ENCODE assay signal across 23 mouse cellular contexts in the genomic region with DNA sequence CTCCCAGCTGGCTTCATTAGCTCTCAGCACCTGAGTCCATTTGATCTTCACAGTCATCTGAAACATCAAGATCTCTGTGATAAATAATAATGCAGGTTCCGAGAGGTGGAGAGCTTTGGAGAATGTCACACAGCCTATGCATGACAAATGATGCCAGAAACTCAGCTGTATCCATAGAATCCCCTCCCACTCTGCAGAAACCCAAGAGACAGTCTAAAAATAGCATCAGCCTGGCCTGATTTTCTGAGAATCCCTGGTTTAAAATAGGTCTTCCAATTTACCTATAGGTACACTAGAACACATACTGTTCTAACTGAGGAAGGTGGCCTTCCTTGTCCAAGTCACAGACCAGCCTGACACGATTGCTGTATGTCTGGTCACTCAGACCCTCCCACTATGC.
DNase-seq lines count a peak whose midpoint lies in the region; ATAC-seq lines count a peak whose summit lies in the region.
"Had no signal": no experiment of that assay in that cellular context is flagged by ENCODE, and none has a peak within 500 bp of the region (broad histone marks: within the 10 kb centered on the region; RNA-seq: fewer than 3 reads in every experiment).

No protein-coding gene starts in this region.

- 87% methylated on average over 2 of the region's 2 CpGs for WGBS in midbrain, embryonic 13.5 days
- 89% methylated on average over 2 of the region's 2 CpGs for WGBS in midbrain, embryonic 11.5 days

- H3K4me2 ChIP-seq in midbrain, embryonic 13.5 days (replicated peaks): no peak overlapping the region
- H3K4me2 ChIP-seq in midbrain, embryonic 11.5 days: no peak overlapping the region
- H3K4me2 ChIP-seq: embryonic facial prominence, embryonic 15.5 days; hindbrain, embryonic 13.5 days had no signal

- H3K9me3 ChIP-seq in midbrain, embryonic 13.5 days: no peaks in the 10 kb centered on the region
- H3K9me3 ChIP-seq in midbrain, embryonic 11.5 days (ENCODE audit: control insufficient read depth, low read length): no peaks in the 10 kb centered on the region
- H3K9me3 ChIP-seq: embryonic facial prominence, embryonic 15.5 days; forebrain, embryonic 10.5 days; G1E; heart, embryonic 10.5 days; hindbrain, embryonic 13.5 days had no signal

- H3K36me3 ChIP-seq in midbrain, embryonic 13.5 days: no peaks in the 10 kb centered on the region
- H3K36me3 ChIP-seq in midbrain, embryonic 11.5 days (ENCODE audit: control insufficient read depth, insufficient read depth, low read length): no peaks in the 10 kb centered on the region
- H3K36me3 ChIP-seq: embryonic facial prominence, embryonic 15.5 days; forebrain, embryonic 10.5 days; G1E; heart, embryonic 10.5 days; hindbrain, embryonic 13.5 days had no signal

- no peaks in the 10 kb centered on the region for H3K4me1 ChIP-seq in midbrain, embryonic 13.5 days (replicated peaks)
- H3K4me1 ChIP-seq in midbrain, embryonic 11.5 days (ENCODE audit: control insufficient read depth, insufficient read depth, low read length): no peaks in the 10 kb centered on the region
- H3K4me1 ChIP-seq: embryonic facial prominence, embryonic 15.5 days; forebrain, embryonic 10.5 days; heart, embryonic 10.5 days; hindbrain, embryonic 13.5 days had no signal

- no peak for ATAC-seq in cerebellum, adult (ENCODE audit: insufficient number of reproducible peaks, low FRiP score, low TSS enrichment)
- ATAC-seq in midbrain, embryonic 13.5 days: 0 out of 2 replicates have a peak, but pooled peaks have one; percentile 24
- ATAC-seq in midbrain, embryonic 11.5 days (ENCODE audit: low FRiP score): no peak
- ATAC-seq: CD4-positive, CD25-positive, alpha-beta regulatory T cell, adult 4 months; forebrain, embryonic 14.5 days had no signal

- no peak overlapping the region for H3K4me3 ChIP-seq in midbrain, embryonic 13.5 days (replicated peaks)
- H3K4me3 ChIP-seq in midbrain, embryonic 11.5 days (ENCODE audit: low read depth, low read length): no peak overlapping the region
- H3K4me3 ChIP-seq: embryonic facial prominence, embryonic 15.5 days; erythroblast, embryonic 14.5 days; forebrain, embryonic 10.5 days; heart, embryonic 10.5 days; hindbrain, embryonic 13.5 days had no signal

- H3K27me3 ChIP-seq in midbrain, embryonic 13.5 days: no peaks in the 10 kb centered on the region
- H3K27me3 ChIP-seq in midbrain, embryonic 11.5 days (ENCODE audit: control insufficient read depth, insufficient read depth, low read length): no peaks in the 10 kb centered on the region
- H3K27me3 ChIP-seq: embryonic facial prominence, embryonic 15.5 days; hindbrain, embryonic 13.5 days had no signal

- peak; percentile 27 for DNase-seq in cerebellum, adult 9-10 months
- peak; percentile 28 to 30 for DNase-seq in left cerebral cortex, adult 9 months (ENCODE audit: low spot score in 2 of 2)
- DNase-seq in left cerebral cortex, postnatal 10 days (ENCODE audit: extremely low spot score in 1 of 2, low spot score in 2 of 2): no peak
- no peak for DNase-seq in midbrain, embryonic 11.5 days (ENCODE audit: low spot score, missing footprints)
- peak; percentile 77 for DNase-seq in brain, adult 2 months (ENCODE audit: low read depth, low spot score)
- DNase-seq in spleen, postnatal 14 days (ENCODE audit: low spot score in 2 of 2): no peak
- DNase-seq: adrenal gland, adult 8-10 months; adrenal gland, postnatal 36 days; B cell, adult 2 months; embryo, embryonic 11 days; gastrocnemius, postnatal 10 days; heart, adult 18-20 months; heart, postnatal 4 days had no signal

- no peak overlapping the region for H3K27ac ChIP-seq in midbrain, embryonic 13.5 days
- no peak overlapping the region for H3K27ac ChIP-seq in midbrain, embryonic 11.5 days (ENCODE audit: low read depth, low read length)
- H3K27ac ChIP-seq: embryonic facial prominence, embryonic 15.5 days; forebrain, embryonic 10.5 days; heart, embryonic 10.5 days; hindbrain, embryonic 13.5 days had no signal

- intact Hi-C loops in left cerebral cortex, postnatal 10 days (cut with DNase I): no loop called here

- H3K9ac ChIP-seq in midbrain, embryonic 13.5 days (replicated peaks): no peak overlapping the region
- H3K9ac ChIP-seq in midbrain, embryonic 11.5 days (ENCODE audit: low read length): no peak overlapping the region
- H3K9ac ChIP-seq: embryonic facial prominence, embryonic 15.5 days; hindbrain, embryonic 13.5 days had no signal

Comparison
In these comparisons a context has a peak if more than half of its experiments do, and no peak if none do; other contexts are left out.
1. DNase-seq: peak in cerebellum, adult 9-10 months (single experiment), left cerebral cortex, adult 9 months (2 of 2) and brain, adult 2 months (single experiment); none in left cerebral cortex, postnatal 10 days (0 of 2), midbrain, embryonic 11.5 days (single experiment) and spleen, postnatal 14 days (0 of 2).